Mouse (Mus musculus) right cerebral cortex, postnatal 25 days (tissue): Measurements from ENCODE around the gene 1810009A15Rik.
"Not testable (repeated sequence)": the region's sequence is repeated elsewhere in the genome, so short reads cannot be mapped to it uniquely, and the experiment has no call there.

Experiments used
- DNase-seq: peaks from one replicate; pipeline ENCODE4 v3.0.0; 2022

The 1810009A15Rik gene

GRCm38 (mm10) chr19:8880311-8881033 lies 8.2 kb upstream of the 1810009A15Rik start, which contains the start of gene Uqcc3:
TSS of gene Uqcc3 (minus strand) at chr19:8880923.
- DNase-seq, result peak; percentile 87

GRCm38 (mm10) chr19:8881034-8881392 lies 7.6 kb upstream of the 1810009A15Rik start:
- no peak for DNase-seq

GRCm38 (mm10) chr19:8883616-8884015 lies 5.0 kb upstream of the 1810009A15Rik start, which contains the start of the genes Lbhd1 and Gm49403:
TSS of gene Lbhd1 (plus strand) at chr19:8883732.
TSS of gene Gm49403 (plus strand) at chr19:8883930.
- DNase-seq, result no peak

- DNase-seq, result no peak
Observed at GRCm38 (mm10) chr19:8886916-8887584, 1.6 kb upstream of the 1810009A15Rik start.

GRCm38 (mm10) chr19:8887585-8888463 lies 829 bp upstream of the 1810009A15Rik start:
- no peak for DNase-seq

GRCm38 (mm10) chr19:8892829-8893766 lies 4.4 kb downstream of the 1810009A15Rik start, which contains the start of gene Ints5:
TSS of gene Ints5 (plus strand) at chr19:8893005.
- peak; percentile 81 for DNase-seq

GRCm38 (mm10) chr19:8895397-8895960 lies 6.8 kb downstream of the 1810009A15Rik start:
- DNase-seq, result no peak

- not testable (repeated sequence) for DNase-seq
Observed at GRCm38 (mm10) chr19:8896231-8896630, 7.6 kb downstream of the 1810009A15Rik start.

- DNase-seq, result peak; percentile 29
Observed at GRCm38 (mm10) chr19:8897211-8897864, 8.7 kb downstream of the 1810009A15Rik start.

- DNase-seq, result peak; percentile 96
Observed at GRCm38 (mm10) chr19:8897865-8898495, 9.3 kb downstream of the 1810009A15Rik start, which contains the start of gene Ganab. TSS of gene Ganab (plus strand) at chr19:8898071.

GRCm38 (mm10) chr19:8898576-8898975 lies 9.9 kb downstream of the 1810009A15Rik start:
- DNase-seq, result no peak

GRCm38 (mm10) chr19:8899079-8899478 lies 10.4 kb downstream of the 1810009A15Rik start:
- no peak for DNase-seq

GRCm38 (mm10) chr19:8903412-8903811 lies 14.8 kb downstream of the 1810009A15Rik start:
- no peak for DNase-seq

- no peak for DNase-seq
Observed at GRCm38 (mm10) chr19:8908531-8908930, 19.9 kb downstream of the 1810009A15Rik start.

GRCm38 (mm10) chr19:8911810-8912209 lies 23.2 kb downstream of the 1810009A15Rik start:
- no peak for DNase-seq

GRCm38 (mm10) chr19:8914212-8914611 lies 25.6 kb downstream of the 1810009A15Rik start:
- no peak for DNase-seq

- DNase-seq, result no peak
Observed at GRCm38 (mm10) chr19:8919000-8919399, 30.3 kb downstream of the 1810009A15Rik start.

GRCm38 (mm10) chr19:8919684-8920072 lies 31.0 kb downstream of the 1810009A15Rik start:
- DNase-seq, result no peak

GRCm38 (mm10) chr19:8920073-8920736 lies 31.6 kb downstream of the 1810009A15Rik start, which contains the start of gene B3gat3:
TSS of gene B3gat3 (plus strand) at chr19:8920374.
- DNase-seq, result peak; percentile 94

GRCm38 (mm10) chr19:8920836-8921291 lies 32.2 kb downstream of the 1810009A15Rik start:
- no peak for DNase-seq
